Mouse (Mus musculus): Measurements from ENCODE around the gene Gnb5.

The Gnb5 gene

DNA sequence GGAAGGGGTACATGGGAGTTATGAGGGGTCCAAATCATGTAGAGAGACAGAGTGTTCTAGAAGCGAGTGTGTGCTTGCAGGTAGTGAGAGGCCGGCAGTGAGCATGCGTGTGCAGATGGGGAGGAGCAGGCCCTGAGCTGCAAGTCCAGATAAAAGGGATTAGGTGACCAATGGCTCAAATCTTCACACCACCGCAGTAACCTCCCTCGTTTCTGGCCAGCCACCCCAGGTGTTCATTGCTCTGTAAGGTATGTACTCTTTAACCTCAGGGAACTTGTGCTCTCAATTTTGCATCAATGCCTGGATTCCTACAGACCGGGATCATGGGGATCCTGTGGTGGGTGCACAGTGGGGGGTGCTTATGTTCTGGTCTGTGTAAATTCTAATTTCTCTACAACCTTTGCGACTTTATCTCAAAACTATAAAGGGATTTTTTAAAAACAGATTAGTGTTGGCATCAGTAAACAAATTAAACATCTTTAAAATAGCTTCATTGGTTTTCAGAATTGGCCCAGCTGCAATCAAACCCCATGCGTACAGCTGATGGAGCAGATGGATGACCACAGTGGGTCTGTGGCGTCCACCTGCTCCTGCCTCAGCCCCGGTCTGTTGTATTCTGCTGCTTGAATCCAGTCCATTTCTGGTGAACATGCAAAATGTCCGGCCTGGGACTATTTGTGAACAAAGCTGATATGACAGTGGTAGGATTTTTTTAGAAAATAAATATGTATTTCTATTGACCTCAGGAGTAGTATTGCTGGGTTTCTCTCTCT lies at the start of gene Gnb5:
Gnb5 (plus strand) TSS at position 163 of the 773 bp plus-strand sequence.
- no peak for DNase-seq (ENCODE audit: low read depth in 1 of 2, low spot score in 2 of 2)

DNA sequence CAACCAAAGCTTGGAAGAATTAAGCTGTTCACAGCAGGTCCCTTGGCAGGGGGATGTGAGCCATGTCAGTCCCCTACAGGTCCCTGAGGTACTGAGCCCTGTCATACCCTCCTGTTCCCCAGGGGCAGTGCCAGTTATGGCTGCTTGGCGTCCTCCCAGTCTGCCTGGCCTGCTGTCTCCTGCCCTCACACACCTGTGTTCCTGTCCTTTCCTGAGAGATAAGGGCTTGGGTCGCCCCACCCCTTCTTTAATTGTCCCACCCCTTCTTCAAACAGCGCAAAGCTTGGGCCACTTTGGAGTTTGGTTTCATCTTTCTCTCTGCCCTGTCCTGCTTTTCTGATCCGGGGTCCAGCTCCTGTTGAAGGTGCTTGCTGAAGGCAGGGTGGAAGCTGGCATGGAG lies 47.3 kb upstream of the Gnb5 start:
- no peak for DNase-seq (ENCODE audit: low read depth in 1 of 2, low spot score in 2 of 2)

DNA sequence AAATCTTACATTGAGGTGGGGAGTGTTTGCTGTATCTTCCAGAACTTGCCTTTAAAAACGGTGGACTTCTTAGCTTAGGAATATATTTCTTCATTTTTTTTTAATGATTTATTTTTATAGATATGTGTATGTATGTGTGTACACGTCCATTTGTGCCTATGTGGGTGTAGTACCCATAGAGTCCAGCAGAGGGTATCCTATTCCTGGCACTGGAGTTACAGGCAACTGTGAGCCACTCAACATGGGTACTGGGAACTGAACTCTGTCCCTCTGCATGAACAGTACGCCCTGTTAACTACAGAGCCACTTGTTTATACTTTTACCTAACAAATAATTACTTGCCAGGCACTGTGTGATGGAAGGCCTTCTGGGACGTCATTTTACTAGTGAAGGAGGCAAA lies 46.4 kb upstream of the Gnb5 start:
- no peak for DNase-seq (ENCODE audit: low read depth in 1 of 2, low spot score in 2 of 2)

DNA sequence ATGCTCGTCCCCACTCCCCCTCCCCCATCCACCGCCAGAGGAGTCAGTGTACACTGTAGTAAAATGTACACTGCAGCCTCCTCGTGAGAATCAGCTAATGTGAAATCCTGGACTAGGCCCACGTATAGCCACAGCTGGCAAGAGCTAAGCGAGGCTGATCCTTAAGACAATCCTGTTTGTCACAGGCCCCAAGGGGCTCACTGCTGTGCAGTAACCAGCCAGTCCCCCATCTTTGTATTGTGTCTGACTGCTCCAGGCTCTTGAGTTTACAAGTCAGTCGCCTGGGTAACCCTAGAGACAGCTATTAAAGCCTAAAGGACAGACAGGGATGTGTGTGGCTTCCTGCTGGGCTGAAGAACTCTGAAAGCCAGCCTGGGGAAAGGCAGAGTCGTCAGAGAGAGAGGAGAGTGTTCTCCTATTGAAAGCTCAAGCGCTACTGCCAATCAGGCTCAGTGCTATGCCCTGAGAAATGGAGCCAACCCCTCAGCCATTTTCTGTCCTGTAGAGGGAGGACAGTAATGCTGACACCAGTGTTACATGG lies 44.7 kb upstream of the Gnb5 start:
- no peak for DNase-seq (ENCODE audit: low read depth in 1 of 2, low spot score in 2 of 2)

DNA sequence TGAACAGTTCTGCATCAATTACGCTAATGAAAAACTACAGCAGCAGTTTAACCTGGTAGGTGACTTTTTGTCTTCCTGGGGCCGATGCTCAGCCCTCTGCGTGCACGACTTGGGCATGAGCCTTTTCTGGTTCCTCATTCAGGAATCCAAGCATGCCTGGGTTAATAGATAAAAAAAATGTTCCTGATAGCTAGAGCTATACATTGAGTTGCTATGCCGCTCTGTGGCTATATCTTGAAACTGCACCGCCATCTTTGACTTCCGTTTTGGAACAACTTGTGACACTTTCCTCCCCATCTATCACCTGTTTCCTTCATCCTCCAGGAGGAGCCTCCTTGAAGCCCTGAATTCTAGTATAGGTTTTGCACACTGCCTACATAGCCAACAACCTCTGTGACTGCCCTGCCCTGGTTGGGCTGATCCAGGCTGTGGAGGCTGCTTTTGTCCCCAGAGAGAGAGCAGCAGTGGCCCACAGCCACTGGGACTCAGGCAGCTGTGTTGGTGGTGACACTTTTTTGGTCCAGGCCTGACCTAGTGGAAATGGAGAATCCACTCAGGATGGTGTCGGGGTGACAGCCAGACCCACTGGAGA lies 43.8 kb upstream of the Gnb5 start:
- no peak for DNase-seq (ENCODE audit: low read depth in 1 of 2, low spot score in 2 of 2)

DNA sequence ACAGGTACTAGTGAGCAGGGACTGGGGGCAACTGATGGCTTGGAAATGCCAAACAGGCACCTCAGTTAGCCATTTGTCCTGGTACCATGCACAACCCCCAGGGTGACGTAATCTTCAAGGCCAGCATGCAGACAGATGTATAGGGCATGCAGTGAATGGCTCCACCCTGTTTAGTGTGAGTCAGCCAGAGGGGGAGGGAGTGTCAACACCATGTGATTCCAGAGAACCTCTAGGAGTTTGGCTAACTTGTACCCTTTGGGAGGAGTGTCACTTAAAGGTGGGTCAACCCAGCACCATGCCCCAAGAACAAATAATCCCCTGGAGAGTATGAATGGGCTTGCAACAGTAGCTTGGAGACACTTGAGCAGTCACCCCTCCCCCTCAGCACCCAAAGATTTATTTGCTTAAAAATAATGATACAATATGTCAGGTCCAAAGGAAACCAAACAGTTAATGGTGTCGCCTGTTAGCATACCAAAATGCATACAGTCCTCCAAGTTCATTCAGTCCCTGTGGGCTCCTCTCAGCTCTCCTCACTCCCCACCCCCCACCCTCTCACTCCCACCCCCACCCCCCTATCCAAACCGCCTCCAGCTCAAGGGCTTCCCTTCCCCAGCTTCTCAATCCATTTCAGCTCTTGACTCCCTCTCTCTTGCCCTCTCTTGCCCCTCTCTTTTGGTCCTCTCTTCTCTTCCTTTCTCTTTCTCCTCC lies 41.9 kb upstream of the Gnb5 start:
- no peak for DNase-seq (ENCODE audit: low read depth in 1 of 2, low spot score in 2 of 2)

DNA sequence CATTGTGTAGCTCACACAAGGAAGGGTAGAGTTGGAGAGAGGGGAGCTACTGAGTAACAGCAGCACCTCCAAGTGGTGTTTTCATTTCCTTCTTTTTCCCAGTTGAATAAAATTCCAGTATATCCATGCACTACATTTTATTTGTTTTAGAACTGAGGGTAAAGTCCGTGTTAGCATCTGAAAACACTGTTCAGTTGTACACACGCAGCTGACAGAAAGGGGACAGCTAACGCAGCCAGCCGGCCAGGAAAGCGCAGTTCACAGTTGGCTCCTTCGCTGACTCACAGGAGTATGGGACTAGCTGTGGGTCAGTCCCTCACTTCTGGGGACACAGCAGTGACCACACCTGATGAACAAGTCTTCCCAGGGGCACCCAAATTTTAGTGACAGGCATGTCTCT lies 38.9 kb upstream of the Gnb5 start:
- DNase-seq (ENCODE audit: low read depth in 1 of 2, low spot score in 2 of 2) = no peak

DNA sequence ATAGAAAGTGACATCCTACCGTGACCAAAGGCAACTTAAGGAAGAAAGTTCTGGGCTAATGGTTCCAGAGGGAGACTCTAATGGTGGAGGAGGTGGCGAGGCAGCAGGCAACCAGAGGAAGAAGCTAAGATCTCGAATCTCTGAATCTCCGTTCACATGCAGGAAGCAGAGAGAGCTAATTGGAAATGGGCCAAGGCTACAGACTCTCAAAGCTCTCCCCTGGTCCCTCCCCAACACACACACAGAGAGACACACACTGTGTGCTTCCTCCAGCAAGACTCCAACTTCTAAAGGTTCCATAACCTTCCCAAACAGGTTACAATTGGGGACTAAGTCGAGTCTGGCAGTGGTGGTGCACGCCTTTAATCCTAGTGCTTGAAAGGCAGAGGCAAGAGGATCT lies 35.7 kb upstream of the Gnb5 start:
- DNase-seq (ENCODE audit: low read depth in 1 of 2, low spot score in 2 of 2) = no peak

DNA sequence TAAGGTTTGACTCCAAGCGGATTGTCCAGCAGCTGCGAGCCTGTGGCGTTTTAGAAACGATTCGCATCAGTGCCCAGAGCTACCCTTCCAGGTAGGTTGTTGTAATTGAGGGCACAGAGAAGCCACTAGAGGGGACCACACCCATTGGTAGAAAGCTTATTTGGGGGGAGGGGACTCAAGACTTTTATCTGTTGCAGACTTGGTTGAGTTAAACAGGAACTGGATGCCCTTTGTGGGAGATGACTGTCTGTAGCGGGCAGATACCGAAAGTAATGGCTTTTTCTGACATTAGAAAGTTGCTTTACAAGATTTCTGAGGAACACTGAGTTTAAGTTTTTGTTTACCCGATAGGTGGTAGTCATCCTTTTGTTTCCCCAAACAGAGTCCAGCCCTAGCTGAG lies 34.5 kb upstream of the Gnb5 start:
- DNase-seq (ENCODE audit: low read depth in 1 of 2, low spot score in 2 of 2) = no peak

DNA sequence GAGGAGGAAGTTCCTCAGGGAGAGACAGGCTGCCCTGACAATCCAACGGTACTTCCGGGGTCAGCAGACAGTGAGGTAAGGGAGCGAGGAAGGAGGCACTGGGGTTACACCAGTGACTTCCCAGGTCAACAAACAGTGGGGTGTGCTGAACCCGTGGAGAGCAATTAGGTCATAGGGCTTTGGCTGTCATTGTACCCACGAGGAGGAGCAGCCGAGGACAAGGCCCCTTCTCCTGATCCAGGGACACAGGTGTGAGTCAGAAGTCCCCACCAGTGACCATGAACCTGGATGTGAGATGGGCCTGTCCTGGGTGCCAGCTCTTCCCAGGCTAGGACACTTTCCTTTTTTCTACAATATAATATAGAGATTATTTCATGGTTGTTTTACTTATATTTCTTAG lies 32.4 kb upstream of the Gnb5 start:
- DNase-seq (ENCODE audit: low read depth in 1 of 2, low spot score in 2 of 2) = no peak

DNA sequence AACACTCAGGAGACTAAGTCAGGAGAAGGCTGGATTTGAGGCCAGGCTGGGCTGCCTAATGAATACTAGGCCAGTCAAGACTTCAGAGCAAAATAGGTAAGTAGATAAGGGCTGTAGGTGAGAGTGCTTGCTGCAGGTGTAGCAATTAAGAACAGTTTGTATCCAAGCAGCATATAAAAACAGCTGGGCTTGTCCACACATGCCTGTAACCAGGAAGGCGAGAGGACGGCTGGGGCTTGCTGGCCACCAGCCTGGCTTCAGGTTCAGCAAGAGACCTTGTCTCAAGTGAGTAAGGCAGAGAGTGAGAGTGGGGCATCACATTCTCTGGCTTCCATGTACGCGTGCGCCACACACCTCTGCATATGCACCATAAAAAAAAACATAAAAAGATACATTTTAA lies 31.6 kb upstream of the Gnb5 start:
- no peak for DNase-seq (ENCODE audit: low read depth in 1 of 2, low spot score in 2 of 2)

DNA sequence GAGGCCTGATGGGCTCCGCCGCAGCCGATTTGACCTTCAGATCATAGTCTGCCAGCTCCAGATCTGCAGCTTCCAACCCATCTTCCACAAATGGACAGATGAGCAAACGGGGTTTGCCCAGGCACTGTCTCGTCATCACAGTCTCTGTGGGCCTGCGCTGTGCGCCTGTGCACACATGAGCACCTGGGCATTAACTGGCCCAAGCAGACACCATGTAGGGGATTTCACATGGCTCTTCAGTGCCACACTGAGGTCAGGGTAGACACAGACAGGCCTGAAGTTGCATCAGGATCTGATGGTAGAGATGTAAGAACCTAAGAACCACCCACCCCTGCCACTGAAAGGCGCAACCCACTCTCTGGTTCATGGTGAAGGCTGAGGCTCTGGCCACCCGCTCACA lies 31.0 kb upstream of the Gnb5 start:
- DNase-seq (ENCODE audit: low read depth in 1 of 2, low spot score in 2 of 2) = no peak

DNA sequence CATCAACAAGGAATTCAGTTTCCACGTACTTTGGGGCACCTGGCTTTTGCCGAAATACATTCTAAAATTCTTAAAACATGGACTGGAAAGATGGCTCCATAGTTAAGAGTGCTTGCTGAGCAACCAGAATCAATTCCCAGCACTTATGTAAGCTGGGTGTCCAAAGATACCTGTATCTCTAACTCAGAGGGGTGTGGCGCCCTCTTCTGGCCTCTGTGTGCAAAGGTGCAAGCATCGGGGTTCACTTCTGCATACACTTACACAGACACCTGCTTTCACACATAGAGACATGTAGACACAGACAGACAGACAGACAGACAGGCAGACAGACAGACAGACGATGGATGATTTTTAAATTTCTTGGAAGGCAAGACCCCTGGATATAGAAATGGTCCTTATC lies 25.3 kb upstream of the Gnb5 start:
- no peak for DNase-seq (ENCODE audit: low read depth in 1 of 2, low spot score in 2 of 2)

DNA sequence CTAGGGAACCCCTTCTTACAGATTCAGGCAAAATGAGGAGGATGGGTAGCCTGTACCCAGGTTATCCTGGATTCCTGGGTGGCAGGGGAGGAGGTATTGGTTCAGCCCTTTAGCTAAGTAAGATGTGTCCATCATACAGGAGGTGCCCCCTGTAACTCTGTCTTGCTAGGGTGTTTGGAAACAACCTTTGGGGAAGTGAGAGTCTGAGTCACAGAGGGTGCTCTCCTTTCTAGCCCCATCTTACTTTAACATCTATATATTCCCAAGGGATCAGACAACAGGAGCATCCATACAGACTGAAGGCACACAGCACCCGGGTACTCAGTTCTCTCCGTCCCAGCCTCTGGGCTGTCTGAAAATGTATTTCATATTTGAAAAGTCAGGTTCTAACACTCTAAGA lies 23.9 kb upstream of the Gnb5 start:
- DNase-seq (ENCODE audit: low read depth in 1 of 2, low spot score in 2 of 2) = no peak

DNA sequence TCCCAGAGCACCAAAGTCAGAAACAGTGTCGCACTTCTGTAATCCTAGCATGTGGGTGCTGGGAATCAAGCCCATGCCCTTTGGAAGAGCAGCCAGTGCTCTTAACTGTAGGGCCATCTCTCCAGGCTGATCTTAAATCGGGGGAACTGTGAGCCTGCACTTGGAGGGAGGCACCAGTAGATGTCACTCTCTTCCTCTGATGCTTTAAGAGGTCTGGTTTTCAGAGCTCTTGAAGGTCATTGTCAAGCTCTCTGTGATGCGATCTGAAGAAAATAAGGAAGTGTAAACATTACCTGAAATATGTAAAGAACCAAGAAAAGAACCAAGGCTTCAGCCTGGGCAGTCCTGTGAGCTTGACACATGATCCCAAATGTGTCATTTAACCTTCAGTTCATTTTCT lies 23.3 kb upstream of the Gnb5 start:
- DNase-seq (ENCODE audit: low read depth in 1 of 2, low spot score in 2 of 2) = peak in 1 of 2 experiments; percentile 12

DNA sequence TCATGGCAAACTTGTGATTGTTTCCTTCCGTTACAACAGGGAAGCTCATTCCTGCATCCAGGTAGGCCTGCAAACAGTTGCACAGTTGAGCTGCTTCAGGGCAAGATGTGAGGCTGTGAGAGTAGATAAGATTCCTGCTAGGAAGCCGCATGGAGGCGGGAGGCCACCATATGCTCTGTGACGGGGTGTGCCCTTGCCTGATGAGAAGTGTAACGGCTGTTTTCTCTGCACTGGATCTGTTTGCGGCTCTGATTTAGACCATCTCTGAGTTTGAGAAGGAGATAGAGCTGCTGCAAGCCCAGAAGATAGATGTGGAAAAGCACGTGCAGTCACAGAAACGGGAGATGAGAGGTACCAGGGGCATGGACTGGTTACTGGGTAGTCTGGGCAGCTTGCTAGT lies 22.5 kb upstream of the Gnb5 start:
- no peak for DNase-seq (ENCODE audit: low read depth in 1 of 2, low spot score in 2 of 2)

DNA sequence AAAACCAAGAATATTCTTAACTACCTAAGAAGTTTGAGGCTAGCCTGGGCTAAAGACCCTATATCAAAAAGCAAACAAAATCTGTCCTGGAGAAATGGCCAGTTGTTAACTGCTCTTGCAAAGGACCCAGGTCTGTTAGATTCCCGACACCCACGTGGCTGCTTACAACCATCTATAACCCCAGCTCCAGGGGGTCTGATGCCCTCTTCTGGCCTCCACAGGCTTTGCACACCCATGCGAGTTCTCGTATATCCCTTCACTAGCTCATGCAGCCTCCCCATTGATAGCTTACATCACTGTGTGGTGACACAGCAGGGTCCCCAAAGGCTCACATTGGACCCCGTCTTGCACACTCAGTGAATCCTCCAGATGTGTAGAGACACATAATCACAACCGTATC lies 20.7 kb upstream of the Gnb5 start:
- no peak for DNase-seq (ENCODE audit: low read depth in 1 of 2, low spot score in 2 of 2)

DNA sequence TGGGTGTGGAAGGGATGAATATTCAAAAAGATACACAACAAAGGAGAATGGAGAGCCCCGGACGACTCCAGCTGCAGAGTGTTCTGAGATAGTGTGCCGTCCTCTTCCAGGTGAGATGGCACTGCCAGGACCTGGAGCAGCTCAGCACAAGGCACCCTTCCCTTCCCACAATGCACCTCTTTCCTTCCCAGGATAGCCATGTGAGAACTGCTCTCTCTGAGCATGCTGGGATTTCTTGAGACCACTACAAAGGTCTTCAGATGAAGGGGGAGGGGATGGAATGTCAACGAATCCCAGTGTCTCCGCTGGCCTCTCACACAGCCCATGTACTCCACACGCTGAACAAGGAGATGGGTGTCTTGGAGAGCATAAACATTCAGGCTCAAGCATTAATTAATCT lies 18.5 kb upstream of the Gnb5 start:
- no peak for DNase-seq (ENCODE audit: low read depth in 1 of 2, low spot score in 2 of 2)

DNA sequence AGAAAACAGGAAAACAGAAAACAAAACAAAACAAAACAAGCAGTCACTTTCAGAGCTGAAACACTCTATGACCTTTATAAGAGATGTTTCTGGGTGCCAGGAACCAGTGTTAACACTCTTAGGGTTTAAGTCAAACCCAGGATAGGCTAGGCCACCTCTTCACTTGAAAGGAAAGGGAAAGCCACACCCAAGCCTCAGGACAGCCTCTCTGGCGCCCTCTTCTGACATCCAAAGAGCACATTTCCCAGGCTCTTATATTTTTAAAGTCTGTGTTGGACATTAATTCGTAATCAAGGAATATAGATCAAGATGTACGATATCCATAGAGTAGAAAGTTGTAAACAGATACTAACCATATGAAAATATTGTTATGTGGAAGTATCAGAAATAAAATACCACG lies 16.5 kb upstream of the Gnb5 start:
- DNase-seq (ENCODE audit: low read depth in 1 of 2, low spot score in 2 of 2) = no peak

DNA sequence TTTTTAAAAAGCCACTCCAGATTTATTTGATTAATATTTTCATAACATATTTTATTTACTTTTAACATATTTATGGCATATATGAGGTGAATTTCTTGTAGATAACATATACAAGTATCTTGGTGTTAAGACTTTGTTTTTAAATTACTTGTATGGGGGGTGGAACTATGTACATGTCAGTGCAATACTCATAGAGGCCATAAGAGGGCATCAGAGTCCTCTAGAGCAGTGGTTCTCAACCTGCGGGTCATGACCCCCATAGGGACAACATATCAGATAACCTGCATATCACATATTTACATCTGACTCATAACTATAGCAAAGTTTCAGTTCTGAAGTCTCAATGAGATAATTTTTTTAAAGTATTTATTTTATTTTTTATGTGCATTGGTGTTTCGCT lies 6.7 kb upstream of the Gnb5 start:
- no peak for DNase-seq (ENCODE audit: low read depth in 1 of 2, low spot score in 2 of 2)

DNA sequence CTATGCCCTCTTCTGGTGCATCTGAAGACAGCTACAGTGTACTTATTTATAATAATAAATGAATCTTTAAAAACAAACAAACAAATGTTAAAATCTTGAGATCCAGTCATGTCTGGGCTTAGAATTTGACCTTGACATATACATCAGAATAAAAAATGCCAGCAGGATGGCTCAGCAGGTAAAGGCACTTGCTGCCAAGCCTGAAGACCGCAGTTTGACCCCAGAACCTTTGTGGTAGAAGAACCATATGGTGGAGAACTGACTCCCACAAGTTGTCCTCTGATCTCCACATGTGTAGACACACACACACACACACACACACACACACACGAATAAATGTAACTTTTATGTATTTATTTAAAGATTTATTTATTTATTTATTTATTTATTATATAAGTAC lies 3.1 kb upstream of the Gnb5 start:
- no peak for DNase-seq (ENCODE audit: low read depth in 1 of 2, low spot score in 2 of 2)

DNA sequence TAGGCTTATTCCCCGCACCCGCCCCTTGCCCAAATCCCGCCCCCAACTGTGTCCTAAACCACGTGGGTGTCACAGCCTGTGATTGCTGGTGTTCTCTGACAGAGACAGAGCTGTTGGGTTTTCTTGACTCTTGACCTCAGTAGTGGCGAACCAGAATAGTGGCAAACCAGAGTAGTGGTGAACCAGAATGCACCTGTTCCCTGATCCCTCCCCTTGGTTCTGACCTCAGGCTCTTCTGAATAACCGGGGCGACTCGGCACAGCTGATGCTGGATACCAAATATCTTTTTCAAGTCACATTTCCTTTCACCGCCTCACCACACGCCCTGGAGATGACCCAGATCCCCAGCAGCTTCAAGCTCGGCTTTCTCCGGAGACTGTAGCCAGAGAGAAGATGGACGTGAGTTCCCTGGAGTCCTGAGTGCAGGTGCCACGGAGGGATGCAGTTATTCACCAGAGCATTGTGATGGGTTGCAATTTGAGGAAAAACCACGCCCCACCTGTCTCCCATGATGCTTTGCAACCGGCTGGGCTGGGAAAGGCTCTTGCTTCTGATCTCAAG lies 2.3 kb upstream of the Gnb5 start:
- no peak for DNase-seq (ENCODE audit: low read depth in 1 of 2, low spot score in 2 of 2)
